ENCODE assay signal across 9 mouse cellular contexts in genomic region chr15:63340322-63341060, GRCm38 (mm10).
DNase-seq lines count a peak whose midpoint lies in the region; ATAC-seq and TF ChIP-seq lines count a peak whose summit lies in the region.
"Had no signal": no experiment of that assay in that cellular context is flagged by ENCODE, and none has a peak within 500 bp of the region (broad histone marks: within the 10 kb centered on the region; RNA-seq: fewer than 3 reads in every experiment).

No protein-coding gene starts in this region.

- no peak overlapping the region for H3K4me2 ChIP-seq in heart, embryonic 15.5 days
- no peak overlapping the region for H3K4me2 ChIP-seq in neural tube, embryonic 11.5 days (ENCODE audit: low read depth)
- H3K4me2 ChIP-seq: liver, embryonic 15.5 days had no signal

- WGBS in heart, embryonic 15.5 days: 16% methylated on average over 6 of the region's 6 CpGs
- 33% methylated on average over 6 of the region's 6 CpGs for WGBS in neural tube, embryonic 11.5 days

- peaks cover 4% of the 10 kb centered on the region; the same call in 1 of the 2 replicates for H3K4me1 ChIP-seq in embryonic fibroblast, embryonic 13.5 days (ENCODE audit: control insufficient read depth, insufficient read depth, low read length)
- peaks cover 11% of the 10 kb centered on the region; the same call in 1 of the 2 replicates for H3K4me1 ChIP-seq in heart, embryonic 15.5 days (replicated peaks)
- H3K4me1 ChIP-seq in neural tube, embryonic 11.5 days (ENCODE audit: control insufficient read depth, insufficient read depth, low read length): no peaks in the 10 kb centered on the region
- H3K4me1 ChIP-seq: liver, embryonic 15.5 days had no signal

- H3K9me3 ChIP-seq in heart, embryonic 15.5 days (replicated peaks): no peaks in the 10 kb centered on the region
- H3K9me3 ChIP-seq in neural tube, embryonic 11.5 days (ENCODE audit: control insufficient read depth, low read length): no peaks in the 10 kb centered on the region
- H3K9me3 ChIP-seq: liver, embryonic 15.5 days had no signal

- peak; percentile 14 to 67 for DNase-seq in urinary bladder, adult 18-20 months (ENCODE audit: low spot score in 2 of 2)
- DNase-seq in urinary bladder, postnatal 10 days (ENCODE audit: low spot score): no peak
- peak; percentile 14 to 17 for DNase-seq in kidney, postnatal 36 days
- DNase-seq in neural tube, embryonic 11.5 days (ENCODE audit: low spot score): peak; percentile 38
- peak; percentile 22 to 50 for DNase-seq in thymus, postnatal 36 days

- ATAC-seq in heart, embryonic 15.5 days (replicated peaks; ENCODE audit: insufficient number of reproducible peaks, insufficient read depth, low FRiP score, low read depth): peak; percentile 77
- ATAC-seq in neural tube, embryonic 11.5 days (ENCODE audit: insufficient read depth, low FRiP score, low TSS enrichment): no peak
- ATAC-seq in monocyte, adult 5-6 weeks (replicated peaks; ENCODE audit: insufficient number of reproducible peaks, low FRiP score, low TSS enrichment, poor library complexity, severe bottlenecking): no peak

- H3K4me3 ChIP-seq in embryonic fibroblast, embryonic 13.5 days (ENCODE audit: insufficient read depth, low read length): no peak overlapping the region
- no peak overlapping the region for H3K4me3 ChIP-seq in heart, embryonic 15.5 days
- H3K4me3 ChIP-seq in neural tube, embryonic 11.5 days (ENCODE audit: low read depth, low read length): no peak overlapping the region
- H3K4me3 ChIP-seq: liver, embryonic 15.5 days had no signal

- no peaks in the 10 kb centered on the region for H3K36me3 ChIP-seq in heart, embryonic 15.5 days
- H3K36me3 ChIP-seq in neural tube, embryonic 11.5 days (ENCODE audit: control insufficient read depth, insufficient read depth, low read length): no peaks in the 10 kb centered on the region
- H3K36me3 ChIP-seq: liver, embryonic 15.5 days had no signal

- no peak for TF ChIP-seq POLR2A in embryonic fibroblast, embryonic 13.5 days (IDR thresholded peaks at IDR 0.05; ENCODE audit: low read depth, low read length)

- peak overlapping the region; percentile 66 for H3K27ac ChIP-seq in embryonic fibroblast, embryonic 13.5 days (ENCODE audit: insufficient read depth, low read length)
- H3K27ac ChIP-seq in heart, embryonic 15.5 days: peak overlapping the region; percentile 43
- no peak overlapping the region for H3K27ac ChIP-seq in neural tube, embryonic 11.5 days (ENCODE audit: low read depth, low read length)
- H3K27ac ChIP-seq: liver, embryonic 15.5 days had no signal

- TF ChIP-seq CTCF in embryonic fibroblast, embryonic 13.5 days (IDR thresholded peaks at IDR 0.05; ENCODE audit: borderline replicate concordance, insufficient read depth, low read length): no peak

- H3K9ac ChIP-seq in heart, embryonic 15.5 days: no peak overlapping the region
- H3K9ac ChIP-seq in neural tube, embryonic 11.5 days (ENCODE audit: low read length): no peak overlapping the region
- H3K9ac ChIP-seq: liver, embryonic 15.5 days had no signal

- no peaks in the 10 kb centered on the region for H3K27me3 ChIP-seq in heart, embryonic 15.5 days
- no peaks in the 10 kb centered on the region for H3K27me3 ChIP-seq in neural tube, embryonic 11.5 days (ENCODE audit: control insufficient read depth, insufficient read depth, low read length)
- H3K27me3 ChIP-seq: liver, embryonic 15.5 days had no signal
